Mouse (Mus musculus) left cerebral cortex, adult 2 months (tissue): ENCODE results near the gene March4. TPM values are rescaled to one million over a fixed set of nuclear protein-coding genes. Genes with fewer than 3 reads are reported as not detected.

ENCODE experiments used
- DNase-seq, 2 experiments: peaks; one replicate each; pipeline ENCODE4 v3.0.0; 2021 to 2022; ENCODE audit warnings: low spot score in 2 of 2, mixed read lengths in 1 of 2; ENCODE audit errors: extremely low spot score in 1 of 2
- H3K27ac ChIP-seq: fragments of 200-600 bp; 2 replicates; pipeline ENCODE4 v1.8.1; 2022
- H3K4me3 ChIP-seq: fragments of 200-600 bp; 2 replicates; pipeline ENCODE4 v1.8.1; 2022
- CTCF ChIP-seq: fragments of 200-600 bp; IDR thresholded peaks from 2 replicates; pipeline ENCODE4 v1.8.1; 2022; ENCODE audit warnings: antibody characterized with exemption, mild to moderate bottlenecking, moderate library complexity
- intact Hi-C: fragments of 180-260 bp; cut with DNase I; formaldehyde crosslinking; loops from one replicate; pipeline ENCODE4 v1.15.1; 2025
- total RNA-seq, 2 experiments: library from RNA; stranded (reverse); gene quantifications; 2 replicates each; pipeline ENCODE4 v1.2.3; 2021

Gene March4
- total RNA-seq, 2 experiments from 2014 or later = 17.9 to 22.6 TPM

DNA sequence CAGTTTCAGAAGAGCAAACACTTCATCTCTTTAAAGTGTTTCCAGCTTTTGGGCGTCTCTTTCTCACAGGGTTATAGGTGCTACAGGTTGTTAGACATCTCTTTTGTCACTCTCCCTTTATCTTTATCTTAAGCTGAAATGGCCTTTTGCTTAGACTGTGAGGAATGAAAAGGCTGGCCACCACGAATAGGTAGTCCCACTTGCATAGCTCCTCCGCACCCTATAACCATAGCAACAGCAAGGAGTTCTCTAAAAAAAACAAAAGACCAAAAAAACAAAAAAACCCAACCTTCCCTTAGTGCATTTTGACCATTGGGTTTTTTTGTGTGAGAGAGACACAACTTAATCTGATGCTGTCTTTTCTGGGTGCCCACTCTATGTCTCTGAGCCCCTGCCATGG is 102.2 kb downstream of the March4 start:
- intact Hi-C loops = no loop called here
- H3K27ac ChIP-seq = peak overlapping the region; percentile 19; the same call in 1 of the 2 replicates
- H3K4me3 ChIP-seq = no peak overlapping the region
- no peak for DNase-seq
- TF ChIP-seq CTCF = no peak

DNA sequence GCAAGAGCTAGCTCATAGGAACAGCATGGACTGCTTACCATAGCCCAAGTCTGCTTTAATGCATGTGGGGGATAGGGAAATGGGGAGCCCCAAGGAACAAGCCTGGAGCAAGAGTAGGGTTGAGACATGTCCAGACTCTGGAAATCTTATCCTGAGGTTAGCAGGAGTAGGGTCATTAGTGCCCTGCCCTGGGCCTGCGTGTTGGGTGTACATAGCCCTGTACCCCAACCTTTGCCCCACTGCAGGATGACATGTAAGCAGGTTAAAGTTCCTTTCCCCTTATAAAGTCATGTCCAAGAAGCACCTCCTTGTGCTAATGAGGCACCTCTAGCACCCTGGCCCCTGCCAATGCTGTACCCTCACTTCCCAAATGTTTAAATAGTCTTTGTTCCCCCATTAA is 104.2 kb downstream of the March4 start:
- Histone ChIP-seq H3K27ac (no peak overlapping the region), H3K4me3 (no peak overlapping the region)
- DNase-seq = no peak
- intact Hi-C loops = no loop called here
- no peak for TF ChIP-seq CTCF

DNA sequence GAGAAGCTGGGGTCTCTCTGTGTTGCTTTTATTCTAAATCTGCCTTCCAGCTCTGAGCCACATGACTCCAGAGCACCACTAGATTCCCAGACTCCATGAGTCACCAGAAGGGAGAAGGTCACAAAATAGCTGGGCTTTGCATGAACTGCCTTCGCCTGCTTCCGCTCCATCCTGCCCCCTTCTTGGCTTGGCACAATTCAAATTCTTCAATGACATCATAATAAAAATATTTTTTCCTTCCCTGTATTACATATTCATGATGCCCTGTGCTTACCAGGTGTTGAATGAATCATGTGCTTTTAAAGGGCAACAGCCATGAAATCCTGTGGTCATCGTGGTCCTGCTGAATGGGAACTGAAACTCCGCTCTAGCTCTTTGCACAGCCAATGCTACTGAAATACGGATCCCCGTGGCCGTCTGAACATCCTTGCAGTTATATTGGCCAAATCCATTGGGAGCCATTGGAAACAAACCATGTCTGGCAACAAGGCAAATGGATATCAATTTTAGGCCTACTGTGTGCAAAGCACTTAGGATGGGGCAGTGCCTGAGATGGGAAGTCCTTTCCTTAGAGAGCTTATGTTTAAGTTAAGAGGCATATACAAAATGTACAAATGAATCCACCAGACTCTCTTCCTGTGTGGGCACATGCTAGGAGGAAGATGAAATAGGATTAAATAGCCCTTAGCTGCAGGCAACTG is 107.5 kb downstream of the March4 start:
- Histone ChIP-seq H3K4me3 (no peak overlapping the region), H3K27ac (no peak overlapping the region)
- DNase-seq = no peak
- TF ChIP-seq CTCF = no peak
- intact Hi-C loops = no loop called here

DNA sequence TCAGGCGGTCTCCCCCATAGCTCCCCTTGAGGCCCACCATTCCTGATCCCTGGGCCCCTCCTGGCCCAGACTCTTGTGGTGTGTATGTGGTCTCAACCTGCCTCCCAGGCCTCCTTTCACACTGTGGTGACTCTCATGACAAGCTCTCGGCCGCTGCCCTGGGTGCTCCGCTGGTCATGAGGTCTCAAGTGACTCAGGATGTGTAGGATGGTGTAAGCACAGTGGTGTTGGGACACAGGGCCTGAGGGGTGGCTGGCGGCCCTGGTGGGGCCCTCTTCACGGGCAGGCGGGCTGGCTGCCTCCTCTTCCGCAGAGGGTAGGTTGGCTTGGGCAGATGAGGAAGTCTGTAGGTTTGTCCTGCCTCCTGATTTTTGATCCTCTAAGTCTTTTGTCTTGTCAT is 108.2 kb downstream of the March4 start:
- intact Hi-C loops = no loop called here
- TF ChIP-seq CTCF = no peak
- H3K4me3 ChIP-seq = no peak overlapping the region
- no peak overlapping the region for H3K27ac ChIP-seq
- no peak for DNase-seq

DNA sequence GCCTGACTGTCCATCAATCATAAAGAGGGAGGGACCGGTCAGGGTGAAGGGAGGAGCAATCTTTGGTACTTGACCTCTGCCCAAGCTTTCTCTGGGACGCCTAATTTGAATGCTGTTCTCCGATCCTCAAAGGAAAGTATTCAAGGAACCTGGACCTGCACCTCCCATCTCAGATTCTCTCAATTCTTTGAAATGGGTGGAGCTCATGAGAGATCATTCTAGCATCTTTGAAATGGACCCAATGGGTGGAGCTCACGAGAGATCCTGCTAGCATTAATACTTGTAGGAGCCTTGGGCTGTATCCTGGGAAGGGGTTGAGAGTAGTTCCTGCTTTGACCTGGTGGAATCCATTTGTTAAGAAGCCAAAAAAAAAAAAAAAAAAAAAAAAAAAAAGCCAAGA is 110.3 kb downstream of the March4 start:
- Histone ChIP-seq H3K27ac (no peak overlapping the region), H3K4me3 (no peak overlapping the region)
- intact Hi-C loops = no loop called here
- no peak for TF ChIP-seq CTCF
- no peak for DNase-seq

DNA sequence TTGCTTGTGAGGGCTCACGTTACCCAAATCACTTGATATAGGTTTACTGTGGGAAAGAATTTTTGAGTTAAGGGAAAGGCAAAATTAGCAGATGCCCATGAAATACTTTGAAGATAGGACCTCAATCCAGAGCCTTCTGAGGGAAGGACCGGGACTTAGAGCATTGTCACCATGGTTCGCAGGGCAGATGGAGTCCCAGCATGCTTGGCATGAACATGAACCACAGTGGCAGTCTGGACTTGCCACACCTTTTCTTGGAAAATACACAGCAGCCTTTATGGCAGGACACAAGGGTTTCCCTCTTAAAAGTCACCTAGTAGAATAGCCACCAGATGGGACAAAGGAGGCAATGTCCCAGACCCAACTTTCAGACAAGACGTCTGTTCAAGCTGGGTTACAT is 114.6 kb downstream of the March4 start:
- Histone ChIP-seq H3K27ac (no peak overlapping the region), H3K4me3 (no peak overlapping the region)
- DNase-seq = no peak
- no peak for TF ChIP-seq CTCF
- intact Hi-C loops = no loop called here

DNA sequence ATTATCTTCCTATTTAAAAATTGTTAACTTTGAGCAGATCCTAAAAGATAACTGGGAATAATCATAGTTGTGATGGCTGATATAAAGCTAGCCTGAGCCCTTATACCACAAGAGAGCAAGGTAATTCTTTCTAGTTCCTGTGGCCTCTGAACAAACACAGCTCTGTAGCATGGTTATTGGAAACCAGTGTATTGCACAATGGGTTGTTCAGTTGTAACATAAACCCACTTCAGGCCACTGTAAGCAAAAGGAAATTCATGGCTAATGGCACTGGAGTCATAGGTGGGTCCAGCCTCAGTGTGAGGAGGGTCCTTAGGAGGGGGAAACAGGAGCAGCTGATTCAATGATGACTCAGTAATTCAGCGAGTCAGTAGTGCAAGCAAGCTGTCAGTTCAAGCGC is 116.5 kb downstream of the March4 start:
- no peak overlapping the region for H3K4me3 ChIP-seq
- intact Hi-C loops = no loop called here
- no peak for TF ChIP-seq CTCF
- DNase-seq = no peak
- H3K27ac ChIP-seq = no peak overlapping the region

DNA sequence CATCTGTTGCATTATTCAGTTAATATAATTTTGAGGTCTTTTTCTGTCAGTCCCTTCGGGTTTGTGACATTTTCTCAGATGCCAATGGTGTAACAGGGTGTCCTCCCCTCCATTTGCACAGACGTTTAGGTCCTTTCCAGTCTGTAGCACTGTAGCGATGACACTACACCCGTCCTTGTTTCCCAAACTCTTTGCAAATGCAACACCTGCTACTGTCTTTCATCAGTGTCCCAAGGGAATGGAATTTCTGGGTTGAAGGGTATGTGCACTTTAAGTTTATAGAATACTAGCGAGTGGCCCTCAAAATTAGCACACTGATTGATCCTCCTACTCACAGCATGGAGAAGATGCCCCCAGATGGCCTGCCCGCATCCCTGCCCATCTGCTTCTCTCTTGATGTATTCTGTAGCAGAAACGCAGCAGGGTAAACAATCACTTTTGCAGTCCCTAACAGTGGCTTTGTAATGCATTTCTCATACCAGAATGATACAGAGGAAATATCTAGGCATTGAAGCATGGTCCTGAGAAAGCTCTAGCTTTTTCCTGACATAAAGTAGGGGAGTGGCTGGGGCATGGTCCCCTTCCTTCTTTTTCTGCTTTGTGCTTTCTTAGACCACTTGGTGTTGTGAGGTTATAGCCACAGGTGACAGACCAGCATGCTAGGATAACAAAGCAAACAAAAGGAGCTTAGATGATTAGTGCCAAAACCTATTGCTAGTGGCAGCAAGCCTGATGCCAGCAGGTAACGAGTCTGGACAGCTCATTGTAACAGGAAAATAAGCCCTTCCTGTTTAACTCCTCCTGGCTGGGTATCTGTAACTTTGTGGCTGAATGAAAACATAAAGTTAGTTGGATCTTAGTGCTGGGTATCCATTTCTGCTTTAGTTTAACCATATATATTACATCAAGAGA is 117.7 kb downstream of the March4 start:
- H3K27ac ChIP-seq = no peak overlapping the region
- intact Hi-C loops = no loop called here
- no peak for DNase-seq
- H3K4me3 ChIP-seq = no peak overlapping the region
- no peak for TF ChIP-seq CTCF

DNA sequence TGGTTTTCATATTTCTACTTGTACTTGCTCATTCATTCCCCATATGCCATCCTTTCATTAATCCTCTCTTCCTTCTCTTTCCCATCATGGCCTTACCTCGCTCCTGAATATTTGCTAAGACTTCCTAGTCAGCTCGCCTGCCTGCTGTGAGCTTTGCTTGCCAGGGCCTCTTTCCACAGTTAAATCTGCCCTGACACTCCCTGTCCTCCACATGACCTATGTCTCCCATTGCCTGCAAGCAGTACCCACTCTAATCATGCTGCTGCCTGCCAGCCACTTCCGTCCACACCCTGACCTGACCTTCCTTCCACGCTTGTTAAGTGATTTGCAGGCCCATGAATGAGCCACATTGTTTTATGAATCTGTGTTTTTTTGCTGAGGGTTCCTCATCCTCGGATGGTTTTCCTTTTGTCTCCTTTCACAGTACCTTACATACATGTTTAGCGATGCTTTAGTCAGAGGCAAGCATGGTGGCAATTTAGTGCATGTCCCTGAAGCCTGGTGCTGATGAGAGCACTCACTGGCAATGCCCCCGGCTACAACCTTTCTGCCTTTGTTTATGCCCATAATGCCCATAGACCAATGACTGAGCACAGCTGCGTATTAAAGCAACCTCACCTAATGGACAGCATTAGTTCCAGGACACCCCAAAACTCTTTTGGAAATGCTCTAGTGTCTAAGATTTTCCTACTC is 122.0 kb downstream of the March4 start:
- intact Hi-C loops = no loop called here
- TF ChIP-seq CTCF = no peak
- Histone ChIP-seq H3K4me3 (no peak overlapping the region), H3K27ac (no peak overlapping the region)
- no peak for DNase-seq

DNA sequence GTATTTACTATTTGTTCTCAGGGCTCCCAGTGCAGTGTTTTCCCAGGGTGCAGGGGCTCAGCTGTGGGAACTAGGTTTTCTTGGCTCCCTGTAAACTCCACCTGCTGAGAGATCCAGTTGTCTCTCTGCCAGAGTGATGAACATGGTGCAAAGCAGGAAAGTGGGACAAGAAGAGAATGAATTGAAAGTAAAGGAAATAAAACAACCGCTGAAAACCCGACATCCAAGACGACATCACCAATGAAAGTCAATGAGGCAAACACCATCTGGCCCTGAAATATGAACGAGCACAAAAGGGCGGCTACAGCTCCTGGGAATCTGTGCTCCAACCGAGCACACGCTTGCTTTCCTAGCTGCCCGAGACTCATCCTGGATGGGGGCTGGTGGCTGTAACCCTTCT is 122.6 kb downstream of the March4 start:
- Histone ChIP-seq H3K27ac (no peak overlapping the region), H3K4me3 (no peak overlapping the region)
- no peak for DNase-seq
- TF ChIP-seq CTCF = no peak
- intact Hi-C loops = no loop called here

DNA sequence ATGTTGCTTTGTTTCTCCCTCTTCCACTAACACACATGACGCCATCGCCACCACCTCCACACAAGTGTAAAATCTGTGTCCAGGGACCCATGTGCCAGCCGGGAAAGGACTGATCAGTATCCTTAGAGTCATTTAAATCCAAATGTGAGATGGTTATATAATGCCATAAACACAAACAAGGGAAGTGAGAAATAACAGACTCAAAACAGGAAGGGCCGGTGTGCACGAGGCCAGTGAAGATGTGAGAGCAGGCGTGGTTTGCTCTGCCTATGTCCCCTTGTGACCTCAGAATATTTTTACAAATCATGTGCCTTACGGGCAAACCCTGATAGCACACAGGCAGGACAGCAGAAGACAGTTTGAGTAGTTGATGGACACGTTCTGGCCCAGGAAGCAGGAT is 123.5 kb downstream of the March4 start:
- intact Hi-C loops = no loop called here
- no peak for DNase-seq
- Histone ChIP-seq H3K4me3 (no peak overlapping the region), H3K27ac (no peak overlapping the region)
- no peak for TF ChIP-seq CTCF

DNA sequence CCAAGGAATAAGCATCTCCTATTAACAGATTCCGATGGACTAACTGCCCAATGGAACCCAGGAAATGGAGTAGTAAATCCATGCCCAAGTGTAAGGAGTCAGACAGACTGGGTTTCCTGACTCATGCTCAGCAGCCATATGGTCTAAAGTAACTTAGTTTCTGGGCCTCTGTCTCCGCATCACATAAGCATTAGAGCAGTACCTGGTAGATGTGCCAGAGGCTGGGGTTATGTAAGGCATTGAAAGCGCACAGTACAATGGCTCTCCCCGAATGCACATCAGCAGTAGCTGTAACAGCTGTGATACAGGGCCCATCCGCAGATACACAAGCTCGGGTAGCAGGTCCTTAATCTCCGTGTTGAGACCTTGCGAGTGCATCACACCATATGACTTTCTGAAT is 125.6 kb downstream of the March4 start:
- intact Hi-C loops = no loop called here
- no peak overlapping the region for H3K4me3 ChIP-seq
- TF ChIP-seq CTCF = no peak
- no peak for DNase-seq
- no peak overlapping the region for H3K27ac ChIP-seq
